Mouse (Mus musculus) hindbrain, embryonic 15.5 days (tissue): ENCODE data around the gene Cd83. TPM values are rescaled to one million over a fixed set of nuclear protein-coding genes. Genes with fewer than 3 reads are reported as not detected.
A peak's percentile ranks its signal among the peaks of the same experiment; 100 is the strongest.

ENCODE experiments used
- ATAC-seq: fragments of 200-750 bp; cut with Nextera tagmentation; 2 replicates; pipeline ENCODE4 v1.8.0; 2017; ENCODE audit warnings: low read depth, moderate number of reproducible peaks, moderate TSS enrichment; ENCODE audit not compliant: low FRiP score
- H3K27ac ChIP-seq: fragments of 300-500 bp; sonication (generic); replicated peaks from 2 replicates; pipeline ENCODE4 v1.5.1; 2015; ENCODE audit warnings: mild to moderate bottlenecking, inconsistent platforms
- H3K27me3 ChIP-seq: fragments of 300-500 bp; sonication (generic); 2 replicates; pipeline ENCODE4 v1.6.1; 2015; ENCODE audit warnings: control low read depth, inconsistent platforms
- H3K36me3 ChIP-seq: fragments of 300-500 bp; sonication (generic); 2 replicates; pipeline ENCODE4 v1.6.1; 2015; ENCODE audit warnings: control low read depth, inconsistent platforms
- H3K4me1 ChIP-seq: fragments of 300-500 bp; sonication (generic); replicated peaks from 2 replicates; pipeline ENCODE4 v1.6.1; 2015; ENCODE audit warnings: control low read depth, inconsistent platforms
- H3K4me2 ChIP-seq: fragments of 300-500 bp; sonication (generic); 2 replicates; pipeline ENCODE4 v1.6.1; 2015; ENCODE audit warnings: moderate library complexity, mild to moderate bottlenecking, inconsistent platforms
- H3K4me3 ChIP-seq: fragments of 300-500 bp; sonication (generic); 2 replicates; pipeline ENCODE4 v1.5.1; 2015; ENCODE audit warnings: mild to moderate bottlenecking, inconsistent platforms
- H3K9ac ChIP-seq: fragments of 300-500 bp; sonication (generic); 2 replicates; pipeline ENCODE4 v1.6.1; 2015; ENCODE audit warnings: inconsistent platforms
- H3K9me3 ChIP-seq: fragments of 300-500 bp; sonication (generic); 2 replicates; pipeline ENCODE4 v1.6.1; 2016; ENCODE audit warnings: control low read depth, inconsistent platforms
- WGBS: fragments of 180-500 bp; shearing (Covaris S2); methylation state at CpG from one replicate; pipeline ENCODE4 v1.1.7; 2015; 5-methylcytosine and 5-hydroxymethylcytosine counted together
- polyA plus RNA-seq: library from polyadenylated mRNA; unstranded; fragments of >200 nt; fragmentation: Nextera tagmentation; extraction: Ambion mirVana; gene quantifications from 2 replicates; pipeline ENCODE4 v1.2.1, GENCODE M21; 2015

Cd83 gene
- polyA plus RNA-seq, 1 experiment from 2014 or later: 28.9 TPM

DNA sequence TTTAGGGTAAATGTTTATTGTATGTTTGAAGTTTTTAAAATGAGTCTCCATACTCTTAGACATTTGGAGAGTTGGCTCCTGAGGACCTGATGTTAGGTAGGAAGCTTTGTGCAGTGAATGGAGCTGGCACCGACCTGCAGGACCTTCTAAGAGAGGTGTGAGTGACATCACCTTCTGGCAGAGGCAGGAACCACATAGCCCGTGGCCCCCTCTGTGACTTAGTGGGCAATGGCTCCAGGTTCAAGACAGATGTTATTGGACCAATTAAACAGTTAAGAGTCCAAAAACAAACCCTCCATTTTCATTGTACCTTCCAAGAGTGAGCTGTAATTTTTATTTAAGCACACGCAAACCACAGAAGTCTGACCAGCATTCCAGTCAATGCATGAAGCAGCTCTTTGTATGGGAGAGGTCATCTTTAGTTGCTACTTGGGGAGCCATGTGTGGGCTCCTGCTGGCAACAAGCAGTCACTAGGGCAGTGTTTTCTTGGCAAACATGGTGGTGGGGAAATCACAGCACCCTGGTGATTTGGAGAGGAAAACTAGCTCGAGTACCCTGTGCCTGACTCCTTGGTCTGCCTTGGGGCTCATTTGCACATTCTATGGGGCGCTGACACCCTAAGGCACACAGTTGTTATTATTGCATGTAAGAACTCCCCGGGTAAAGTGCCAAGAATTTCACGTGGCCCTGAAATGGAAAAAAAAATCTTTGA, 33.9 kb downstream of the Cd83 start:
- H3K4me1 ChIP-seq: no peaks in the 10 kb centered on the region
- no peaks in the 10 kb centered on the region for H3K9me3 ChIP-seq
- WGBS: 80% methylated on average over 7 of the region's 7 CpGs
- H3K9ac ChIP-seq: no peak overlapping the region
- no peak overlapping the region for H3K27ac ChIP-seq
- no peaks in the 10 kb centered on the region for H3K27me3 ChIP-seq
- H3K4me2 ChIP-seq: no peak overlapping the region
- ATAC-seq: no peak
- H3K36me3 ChIP-seq: no peaks in the 10 kb centered on the region
- no peak overlapping the region for H3K4me3 ChIP-seq

DNA sequence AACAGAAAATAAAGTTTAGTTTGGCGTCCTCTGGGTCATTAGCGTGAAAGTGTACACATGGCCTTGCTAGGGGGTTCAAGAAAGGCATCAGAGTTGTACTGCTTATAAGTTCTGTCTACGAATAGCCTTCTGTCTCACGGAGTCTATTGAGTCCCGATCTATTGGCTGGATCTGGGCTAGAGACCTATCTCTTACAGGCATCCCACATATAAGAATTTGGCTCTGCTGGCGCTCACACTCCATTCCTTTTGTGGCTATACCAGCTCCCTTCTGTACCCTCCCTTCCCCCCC, 34.4 kb downstream of the Cd83 start:
- Histone ChIP-seq H3K27me3 (no peaks in the 10 kb centered on the region), H3K9ac (no peak overlapping the region), H3K4me1 (no peaks in the 10 kb centered on the region), H3K4me3 (no peak overlapping the region), H3K4me2 (no peak overlapping the region), H3K36me3 (no peaks in the 10 kb centered on the region), H3K27ac (no peak overlapping the region), H3K9me3 (no peaks in the 10 kb centered on the region)
- ATAC-seq: no peak
- WGBS: 88% methylated on average over 6 of the region's 6 CpGs

DNA sequence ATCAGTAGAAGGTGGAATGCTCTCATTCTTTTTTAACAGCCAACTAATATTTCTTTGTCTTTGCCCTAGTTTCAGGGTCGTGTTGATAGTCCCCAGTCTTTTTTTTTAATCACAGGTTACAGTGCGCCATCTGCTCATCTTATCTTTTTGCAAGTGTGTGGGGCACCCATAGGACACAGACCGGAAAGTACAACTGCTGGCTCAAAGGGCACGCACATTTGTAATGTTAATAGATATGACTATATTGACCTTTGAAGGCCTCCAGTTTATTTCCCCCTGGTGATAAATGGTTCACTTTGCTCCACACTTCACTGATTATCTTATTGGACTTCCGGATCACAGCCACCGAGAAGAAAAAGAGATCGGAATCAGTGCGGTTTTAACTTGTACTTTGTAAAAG, 35.5 kb downstream of the Cd83 start:
- Histone ChIP-seq H3K9me3 (no peaks in the 10 kb centered on the region), H3K9ac (no peak overlapping the region), H3K36me3 (no peaks in the 10 kb centered on the region), H3K27me3 (no peaks in the 10 kb centered on the region), H3K4me1 (no peaks in the 10 kb centered on the region), H3K4me3 (no peak overlapping the region), H3K4me2 (no peak overlapping the region), H3K27ac (no peak overlapping the region)
- WGBS: 86% methylated on average over 8 of the region's 8 CpGs
- no peak for ATAC-seq

DNA sequence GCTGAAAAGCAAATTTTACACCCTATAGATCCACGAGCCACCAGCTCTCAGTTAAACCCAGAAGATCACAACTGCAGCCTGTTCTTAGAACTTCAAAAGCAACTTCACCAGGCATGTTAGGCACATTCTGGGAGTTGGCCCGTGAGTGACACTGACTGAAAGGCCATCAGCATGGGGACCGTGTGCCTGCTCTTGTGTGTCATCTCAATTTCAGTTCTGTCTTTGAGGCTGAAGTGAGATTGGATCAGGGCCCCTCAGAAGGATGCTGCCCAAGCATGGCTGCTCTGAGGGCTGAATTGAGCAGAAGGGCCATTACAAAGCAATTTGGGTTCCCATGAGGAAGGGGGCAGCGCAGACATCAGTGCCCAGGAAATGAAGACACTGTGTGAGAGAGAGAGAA, 37.7 kb downstream of the Cd83 start:
- Histone ChIP-seq H3K27me3 (no peaks in the 10 kb centered on the region), H3K4me2 (no peak overlapping the region), H3K4me1 (no peaks in the 10 kb centered on the region), H3K9me3 (no peaks in the 10 kb centered on the region), H3K27ac (no peak overlapping the region), H3K9ac (no peak overlapping the region), H3K4me3 (no peak overlapping the region), H3K36me3 (no peaks in the 10 kb centered on the region)
- 71% methylated on average over 4 of the region's 4 CpGs for WGBS
- ATAC-seq: no peak

DNA sequence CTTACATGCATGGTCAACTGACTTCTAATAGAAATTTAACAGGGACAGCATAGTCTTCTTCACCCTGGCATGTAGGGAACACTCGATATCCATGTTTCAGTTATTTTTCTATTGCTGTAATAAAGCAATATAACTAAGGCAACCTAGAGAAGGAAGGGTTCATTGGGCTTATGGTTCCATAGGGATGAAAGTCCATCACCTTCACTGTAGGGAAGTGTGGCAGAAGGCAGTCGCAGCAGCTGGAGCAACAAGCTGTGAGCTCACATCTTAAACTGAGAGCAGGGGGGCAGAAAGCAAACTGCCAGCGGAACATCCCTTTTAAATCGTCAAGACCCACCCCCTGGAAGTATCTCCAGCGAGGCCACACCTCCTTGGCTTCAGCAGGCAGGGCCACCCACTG, 44.1 kb downstream of the Cd83 start:
- no peak overlapping the region for H3K4me2 ChIP-seq
- H3K4me3 ChIP-seq: no peak overlapping the region
- no peak overlapping the region for H3K27ac ChIP-seq
- no peaks in the 10 kb centered on the region for H3K27me3 ChIP-seq
- 57% methylated on average over 5 of the region's 5 CpGs for WGBS
- no peaks in the 10 kb centered on the region for H3K4me1 ChIP-seq
- no peaks in the 10 kb centered on the region for H3K9me3 ChIP-seq
- no peaks in the 10 kb centered on the region for H3K36me3 ChIP-seq
- no peak for ATAC-seq
- no peak overlapping the region for H3K9ac ChIP-seq

DNA sequence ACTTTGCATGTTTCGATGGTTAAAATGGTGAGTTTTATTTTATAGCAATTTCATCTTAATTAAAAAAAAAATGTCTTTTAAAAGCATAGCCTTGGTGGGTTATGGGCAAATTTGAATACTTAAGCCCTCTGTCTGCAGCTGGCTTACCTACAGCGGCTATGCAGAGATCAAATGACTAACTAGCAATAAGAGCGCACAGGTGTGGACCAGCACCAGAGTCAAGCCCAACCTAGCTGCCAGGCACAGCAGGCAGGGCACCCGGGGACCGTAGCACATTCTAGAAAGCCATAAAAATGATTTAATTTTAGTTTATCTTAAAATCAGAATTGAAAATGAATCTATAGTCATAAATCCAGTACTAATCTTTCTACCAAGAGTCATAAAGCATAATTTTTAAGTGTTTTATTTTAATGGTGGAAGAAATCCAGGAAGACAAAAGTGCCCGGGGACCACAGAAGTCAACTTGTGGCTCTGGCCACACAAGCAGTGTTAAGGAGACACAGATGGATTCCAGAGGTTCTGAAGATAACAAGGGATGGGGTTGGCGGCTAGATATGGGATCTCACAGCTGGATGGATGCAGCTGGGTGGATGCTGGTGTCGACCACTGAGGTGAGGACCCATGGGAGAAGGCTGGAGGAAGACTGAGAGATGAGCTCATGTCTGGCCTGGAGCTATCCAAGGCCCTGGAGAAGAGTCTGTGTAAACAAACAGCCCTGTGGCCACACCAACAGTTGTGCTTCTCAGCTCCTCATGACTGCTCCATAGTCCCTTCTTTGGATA, 46.5 kb downstream of the Cd83 start:
- H3K9ac ChIP-seq: no peak overlapping the region
- 88% methylated on average over 8 of the region's 8 CpGs for WGBS
- H3K27ac ChIP-seq: no peak overlapping the region
- H3K4me2 ChIP-seq: no peak overlapping the region
- no peaks in the 10 kb centered on the region for H3K36me3 ChIP-seq
- H3K4me3 ChIP-seq: no peak overlapping the region
- H3K4me1 ChIP-seq: no peaks in the 10 kb centered on the region
- H3K27me3 ChIP-seq: no peaks in the 10 kb centered on the region
- H3K9me3 ChIP-seq: no peaks in the 10 kb centered on the region
- ATAC-seq: no peak

DNA sequence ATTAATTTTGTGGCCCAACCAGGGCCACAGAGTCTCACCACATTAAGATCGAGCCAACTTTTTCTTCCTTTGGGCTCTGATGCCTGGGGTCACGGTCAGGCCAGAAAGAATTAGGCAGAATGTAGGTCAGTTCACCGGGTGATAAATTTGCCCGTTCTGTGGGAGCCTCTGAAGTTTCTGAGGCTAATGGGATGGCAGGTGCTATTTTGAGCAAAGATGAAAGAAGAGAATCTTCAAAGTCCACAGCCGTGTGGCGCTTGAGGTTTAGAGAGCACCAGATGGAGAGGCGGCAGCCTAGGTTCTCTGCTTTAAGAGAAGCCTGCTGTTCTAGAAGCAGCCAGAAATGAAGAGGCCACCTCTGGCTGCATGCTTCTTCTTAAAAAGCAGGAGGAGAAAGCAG, 48.2 kb downstream of the Cd83 start:
- ATAC-seq: no peak
- H3K4me3 ChIP-seq: no peak overlapping the region
- H3K4me1 ChIP-seq: no peaks in the 10 kb centered on the region
- no peak overlapping the region for H3K9ac ChIP-seq
- H3K27me3 ChIP-seq: no peaks in the 10 kb centered on the region
- H3K4me2 ChIP-seq: no peak overlapping the region
- no peaks in the 10 kb centered on the region for H3K9me3 ChIP-seq
- H3K27ac ChIP-seq: no peak overlapping the region
- 58% methylated on average over 7 of the region's 7 CpGs for WGBS
- no peaks in the 10 kb centered on the region for H3K36me3 ChIP-seq

DNA sequence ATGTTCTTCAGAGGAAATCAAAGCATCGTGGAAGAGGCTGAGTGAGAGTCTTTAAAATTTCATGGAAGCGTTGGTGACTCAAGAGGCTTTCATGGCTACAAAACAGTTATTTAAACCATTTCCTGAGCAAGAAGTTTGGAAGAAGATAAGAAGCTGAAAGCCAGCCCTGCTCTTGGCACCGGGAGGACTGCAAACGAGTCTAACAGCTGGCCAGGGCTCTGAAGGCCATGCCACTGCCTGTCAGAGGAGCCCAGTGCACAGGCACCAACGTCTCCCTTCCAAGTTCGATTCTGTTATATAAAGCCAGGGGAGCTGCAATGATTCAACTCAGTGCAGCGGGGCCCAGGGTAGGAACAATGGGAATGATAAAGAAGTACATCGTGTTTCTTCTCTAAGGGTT, 51.8 kb downstream of the Cd83 start:
- H3K36me3 ChIP-seq: no peaks in the 10 kb centered on the region
- H3K4me3 ChIP-seq: no peak overlapping the region
- no peak overlapping the region for H3K9ac ChIP-seq
- H3K4me2 ChIP-seq: no peak overlapping the region
- no peak overlapping the region for H3K27ac ChIP-seq
- no peaks in the 10 kb centered on the region for H3K4me1 ChIP-seq
- H3K9me3 ChIP-seq: no peaks in the 10 kb centered on the region
- H3K27me3 ChIP-seq: no peaks in the 10 kb centered on the region
- WGBS: 62% methylated on average over 8 of the region's 8 CpGs
- no peak for ATAC-seq

DNA sequence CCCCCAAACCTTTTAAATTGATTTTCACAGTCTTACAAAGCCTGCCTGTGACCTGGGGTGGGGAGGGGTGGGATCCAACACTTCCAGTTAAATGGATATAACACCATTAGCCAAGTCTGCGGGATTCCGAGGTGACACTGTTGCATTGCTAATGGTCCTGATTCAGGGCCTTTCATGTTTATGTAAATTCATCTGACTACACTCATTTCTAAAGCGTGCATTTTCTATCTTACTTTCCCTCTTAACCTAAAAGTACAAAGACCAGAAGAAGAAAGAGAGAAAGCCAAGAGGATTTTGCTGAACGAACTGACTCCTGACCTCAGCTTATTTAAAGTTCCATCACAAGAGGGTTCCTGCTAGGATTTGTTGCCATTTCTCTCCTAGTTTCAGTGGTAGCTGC, 53.2 kb downstream of the Cd83 start:
- WGBS: 29% methylated on average over 4 of the region's 4 CpGs
- Histone ChIP-seq H3K4me2 (no peak overlapping the region), H3K4me1 (no peaks in the 10 kb centered on the region), H3K4me3 (no peak overlapping the region), H3K36me3 (no peaks in the 10 kb centered on the region), H3K27me3 (no peaks in the 10 kb centered on the region), H3K9ac (no peak overlapping the region), H3K27ac (no peak overlapping the region), H3K9me3 (no peaks in the 10 kb centered on the region)
- no peak for ATAC-seq

DNA sequence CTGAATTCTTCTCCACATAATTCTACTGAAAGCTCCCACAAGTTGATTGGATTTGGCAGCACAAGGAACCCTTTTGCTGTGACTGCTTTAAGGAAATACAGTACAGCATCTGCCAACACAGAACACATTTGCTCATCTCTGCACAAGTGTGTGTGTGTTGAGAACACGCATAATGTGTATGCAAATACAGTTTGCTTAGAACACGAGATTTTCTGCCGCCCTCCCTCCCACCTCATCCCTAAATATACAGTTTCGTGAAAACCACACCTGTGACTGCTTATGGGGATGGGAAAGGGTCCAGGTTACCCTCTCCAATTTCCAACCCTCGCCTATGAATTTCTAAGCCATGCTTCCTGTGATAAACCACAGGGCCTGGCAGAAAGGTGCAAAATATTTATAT, 60.6 kb downstream of the Cd83 start:
- no peak overlapping the region for H3K9ac ChIP-seq
- H3K9me3 ChIP-seq: no peaks in the 10 kb centered on the region
- 83% methylated on average over 5 of the region's 5 CpGs for WGBS
- ATAC-seq: no peak
- peaks cover 3% of the 10 kb centered on the region; the same call in 1 of the 2 replicates for H3K4me1 ChIP-seq
- no peak overlapping the region for H3K27ac ChIP-seq
- H3K4me2 ChIP-seq: no peak overlapping the region
- no peaks in the 10 kb centered on the region for H3K36me3 ChIP-seq
- no peak overlapping the region for H3K4me3 ChIP-seq
- no peaks in the 10 kb centered on the region for H3K27me3 ChIP-seq

DNA sequence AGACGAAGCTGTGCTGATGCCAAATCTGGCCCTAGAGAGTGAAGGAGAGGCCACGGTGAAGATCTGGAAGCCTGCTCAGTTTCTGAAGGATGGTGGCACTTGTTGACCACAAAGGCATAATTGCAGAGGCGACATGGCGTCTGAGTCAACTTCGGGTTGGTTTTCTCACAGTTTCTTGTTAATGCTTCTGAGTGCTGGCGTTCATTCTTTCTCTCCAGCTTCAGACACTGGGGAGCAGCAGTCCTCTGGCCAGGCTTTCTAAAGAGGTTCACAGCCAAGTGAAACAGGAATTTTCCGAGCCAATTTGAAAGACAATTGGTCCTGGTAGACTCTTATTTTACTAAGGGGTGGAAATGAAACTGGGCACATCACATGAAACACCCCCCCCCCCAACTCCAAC, 62.6 kb downstream of the Cd83 start:
- no peak overlapping the region for H3K9ac ChIP-seq
- no peak overlapping the region for H3K4me3 ChIP-seq
- H3K4me2 ChIP-seq: no peak overlapping the region
- H3K4me1 ChIP-seq: peaks cover 11% of the 10 kb centered on the region
- ATAC-seq: no peak
- WGBS: 80% methylated on average over 7 of the region's 7 CpGs
- no peaks in the 10 kb centered on the region for H3K36me3 ChIP-seq
- no peak overlapping the region for H3K27ac ChIP-seq
- H3K9me3 ChIP-seq: no peaks in the 10 kb centered on the region
- no peaks in the 10 kb centered on the region for H3K27me3 ChIP-seq

DNA sequence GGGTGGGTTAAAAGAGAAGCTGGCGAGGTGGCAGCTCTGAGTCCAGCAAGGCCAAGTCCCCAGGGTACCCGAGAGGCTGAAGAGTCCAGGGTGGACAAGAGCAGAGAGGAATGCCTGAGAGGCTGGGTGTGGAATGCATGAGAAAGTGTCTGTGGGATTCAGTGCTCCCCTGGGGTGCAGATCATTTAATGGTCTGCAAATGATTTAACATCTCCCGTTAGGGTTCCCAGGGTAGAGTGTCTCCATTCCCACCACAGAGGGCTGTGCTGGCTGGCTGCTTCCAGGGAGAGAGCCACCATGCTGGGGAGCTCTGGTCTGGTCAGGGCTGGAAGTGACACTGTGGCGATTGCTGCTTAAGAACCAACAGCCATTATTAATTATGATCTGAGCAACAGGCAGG, 65.2 kb downstream of the Cd83 start:
- no peak for ATAC-seq

DNA sequence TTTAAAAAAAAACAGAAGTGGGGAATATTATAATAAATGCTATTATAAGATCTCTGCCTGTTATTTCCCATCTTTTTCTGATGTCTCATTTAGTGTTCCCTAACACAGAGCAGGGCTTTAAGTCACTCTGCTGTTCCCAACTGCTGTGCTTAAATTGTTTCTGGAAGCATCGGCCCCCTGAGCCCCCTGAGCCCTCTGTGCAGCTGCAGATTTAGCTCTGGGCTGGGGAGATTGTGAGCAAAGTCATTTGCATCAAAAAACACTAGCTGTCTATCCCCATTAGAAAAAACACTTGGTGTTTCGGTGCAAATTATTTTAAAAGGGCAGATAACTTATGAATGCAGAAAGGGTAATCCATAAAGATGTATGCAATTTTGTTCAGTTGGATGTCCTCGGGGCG, 66.5 kb downstream of the Cd83 start:
- H3K27ac ChIP-seq: peak overlapping the region; percentile 27; the same call in 1 of the 2 replicates
- no peak for ATAC-seq
- WGBS: 18% methylated on average over 4 of the region's 4 CpGs

More for the DNA sequence above, 65.2 kb downstream of the Cd83 start:
- 29% methylated on average over 4 of the region's 4 CpGs for WGBS
- H3K4me3 ChIP-seq: no peak overlapping the region
- peaks cover 11% of the 10 kb centered on the region for H3K4me1 ChIP-seq
- no peaks in the 10 kb centered on the region for H3K9me3 ChIP-seq
- no peak overlapping the region for H3K4me2 ChIP-seq
- H3K9ac ChIP-seq: no peak overlapping the region
- no peak overlapping the region for H3K27ac ChIP-seq
- no peaks in the 10 kb centered on the region for H3K27me3 ChIP-seq
- H3K36me3 ChIP-seq: no peaks in the 10 kb centered on the region

More for the DNA sequence above, 66.5 kb downstream of the Cd83 start:
- Histone ChIP-seq H3K36me3 (no peaks in the 10 kb centered on the region), H3K9me3 (no peaks in the 10 kb centered on the region), H3K4me2 (no peak overlapping the region), H3K4me3 (no peak overlapping the region), H3K27me3 (no peaks in the 10 kb centered on the region), H3K4me1 (peaks cover 11% of the 10 kb centered on the region), H3K9ac (no peak overlapping the region)
